Mouse (Mus musculus) stomach, embryonic 15.5 days (tissue): Measurements from ENCODE around the gene Gm30737. TPM values are rescaled to one million over a fixed set of nuclear protein-coding genes. Genes with fewer than 3 reads are reported as not detected.
"Not testable (repeated sequence)": the region's sequence is repeated elsewhere in the genome, so short reads cannot be mapped to it uniquely, and the experiment has no call there.

Experiments
- ATAC-seq: fragments of 200-750 bp; cut with Nextera tagmentation; 2 replicates; pipeline ENCODE4 v1.8.0; 2017; ENCODE audit warnings: low read depth, moderate number of reproducible peaks, moderate TSS enrichment; ENCODE audit not compliant: insufficient read depth, low FRiP score
- H3K27ac ChIP-seq: fragments of 300-500 bp; sonication (generic); 2 replicates; pipeline ENCODE4 v1.5.1; 2015; ENCODE audit warnings: mild to moderate bottlenecking, inconsistent platforms
- H3K27me3 ChIP-seq: fragments of 300-500 bp; sonication (generic); replicated peaks from 2 replicates; pipeline ENCODE4 v1.6.1; 2015; ENCODE audit warnings: inconsistent platforms
- H3K36me3 ChIP-seq: fragments of 300-500 bp; sonication (generic); 2 replicates; pipeline ENCODE4 v1.6.1; 2015; ENCODE audit warnings: inconsistent platforms
- H3K4me1 ChIP-seq: fragments of 300-500 bp; sonication (generic); 2 replicates; pipeline ENCODE4 v1.6.1; 2015; ENCODE audit warnings: inconsistent platforms
- H3K4me2 ChIP-seq: fragments of 300-500 bp; sonication (generic); 2 replicates; pipeline ENCODE4 v1.6.1; 2015; ENCODE audit warnings: mild to moderate bottlenecking, inconsistent platforms
- H3K4me3 ChIP-seq: fragments of 300-500 bp; sonication (generic); replicated peaks from 2 replicates; pipeline ENCODE4 v1.5.1; 2015; ENCODE audit warnings: inconsistent platforms
- H3K9ac ChIP-seq: fragments of 300-500 bp; sonication (generic); 2 replicates; pipeline ENCODE4 v1.6.1; 2015; ENCODE audit warnings: inconsistent platforms
- H3K9me3 ChIP-seq: fragments of 300-500 bp; sonication (generic); 2 replicates; pipeline ENCODE4 v1.6.1; 2016; ENCODE audit warnings: inconsistent platforms
- WGBS: fragments of 180-500 bp; shearing (Covaris S2); methylation state at CpG from one replicate; pipeline ENCODE4 v1.1.7; 2015; 5-methylcytosine and 5-hydroxymethylcytosine counted together
- polyA plus RNA-seq: library from polyadenylated mRNA; unstranded; fragments of >200 nt; fragmentation: Nextera tagmentation; extraction: Ambion mirVana; gene quantifications from 2 replicates; pipeline ENCODE4 v1.2.1, GENCODE M21; 2015

Gm30737 gene
- not detected in 2 replicates for polyA plus RNA-seq

GRCm38 (mm10) chrY:14400410-14400809 is at the start of gene Gm30737:
TSS of gene Gm30737 (plus strand) at chrY:14400710.
- H3K4me3 ChIP-seq, H3K9ac ChIP-seq, H3K27ac ChIP-seq, H3K4me1 ChIP-seq, H3K36me3 ChIP-seq, H3K9me3 ChIP-seq, H3K4me2 ChIP-seq, H3K27me3 ChIP-seq, ATAC-seq: not testable (repeated sequence)
- no CpG with 5 or more reads among the region's 7 CpGs for WGBS
